In the genomic region with DNA sequence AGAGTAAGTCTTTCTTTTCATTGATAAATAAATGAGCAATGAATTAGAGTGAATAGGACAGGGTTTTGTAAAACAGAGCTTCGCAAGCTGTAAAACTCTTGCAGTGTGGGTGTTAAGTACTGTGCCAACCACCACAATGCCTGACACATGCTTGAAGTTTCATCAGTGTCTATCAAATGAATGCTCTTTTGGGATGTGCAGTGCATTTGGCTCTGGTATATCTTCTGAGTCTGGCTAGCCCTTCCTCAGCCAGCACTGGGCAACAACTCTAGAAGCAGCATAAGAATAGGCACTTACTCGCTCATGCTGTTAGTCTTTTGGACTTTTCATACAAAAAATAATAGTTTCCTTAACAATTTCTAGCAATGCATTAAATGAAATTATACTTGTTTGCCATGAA, we compare ENCODE assay signal across 18 mouse cellular contexts.
DNase-seq lines count a peak whose midpoint lies in the region; ATAC-seq and TF ChIP-seq lines count a peak whose summit lies in the region.
"Had no signal": no experiment of that assay in that cellular context is flagged by ENCODE, and none has a peak within 500 bp of the region (broad histone marks: within the 10 kb centered on the region; RNA-seq: fewer than 3 reads in every experiment).

No protein-coding gene starts in this region.

- H3K9me3 ChIP-seq in forebrain, postnatal 0 days (ENCODE audit: low read length) = no peaks in the 10 kb centered on the region
- no peaks in the 10 kb centered on the region for H3K9me3 ChIP-seq in forebrain, embryonic 10.5 days
- H3K9me3 ChIP-seq in kidney, embryonic 15.5 days (replicated peaks) = no peaks in the 10 kb centered on the region
- H3K9me3 ChIP-seq: hindbrain, embryonic 12.5 days; hindbrain, embryonic 15.5 days had no signal

- no peak for TF ChIP-seq CTCF in forebrain, postnatal 0 days (IDR thresholded peaks at IDR 0.05; ENCODE audit: low read depth)
- no peak for TF ChIP-seq CTCF in layer of hippocampus, adult 2 months (conservative IDR thresholded peaks at IDR 0.05)
- no peak for TF ChIP-seq CTCF in brain, embryonic 14.5 days (IDR thresholded peaks at IDR 0.05; ENCODE audit: borderline replicate concordance, extremely low read depth, insufficient read depth, insufficient read length)

- H3K4me1 ChIP-seq in forebrain, postnatal 0 days (ENCODE audit: insufficient read depth) = no peaks in the 10 kb centered on the region
- peaks cover 3% of the 10 kb centered on the region; the same call in 1 of the 2 replicates for H3K4me1 ChIP-seq in forebrain, embryonic 10.5 days
- no peaks in the 10 kb centered on the region for H3K4me1 ChIP-seq in kidney, embryonic 15.5 days
- H3K4me1 ChIP-seq: hindbrain, embryonic 12.5 days; hindbrain, embryonic 15.5 days had no signal

- H3K4me2 ChIP-seq in forebrain, postnatal 0 days (ENCODE audit: low read depth) = no peak overlapping the region
- no peak overlapping the region for H3K4me2 ChIP-seq in kidney, embryonic 15.5 days
- H3K4me2 ChIP-seq: heart, embryonic 11.5 days; hindbrain, embryonic 12.5 days; hindbrain, embryonic 15.5 days had no signal

- no peak for TF ChIP-seq POLR2A in brain, embryonic 14.5 days (IDR thresholded peaks at IDR 0.05; ENCODE audit: borderline replicate concordance, extremely low read depth, insufficient read depth, insufficient read length, poor library complexity, severe bottlenecking)

- no peak overlapping the region for H3K4me3 ChIP-seq in forebrain, postnatal 0 days (ENCODE audit: low read depth, low read length)
- H3K4me3 ChIP-seq in forebrain, embryonic 10.5 days = no peak overlapping the region
- no peak overlapping the region for H3K4me3 ChIP-seq in layer of hippocampus, adult 2 months
- no peak overlapping the region for H3K4me3 ChIP-seq in kidney, embryonic 15.5 days (replicated peaks)
- H3K4me3 ChIP-seq: gastrocnemius, adult 2 months; hindbrain, embryonic 12.5 days; hindbrain, embryonic 15.5 days had no signal

- no peaks in the 10 kb centered on the region for H3K27me3 ChIP-seq in forebrain, postnatal 0 days (ENCODE audit: insufficient read depth, low read length)
- H3K27me3 ChIP-seq in forebrain, embryonic 10.5 days (ENCODE audit: poor library complexity, severe bottlenecking) = no peaks in the 10 kb centered on the region
- H3K27me3 ChIP-seq in kidney, embryonic 15.5 days = no peaks in the 10 kb centered on the region
- H3K27me3 ChIP-seq: hindbrain, embryonic 12.5 days; hindbrain, embryonic 15.5 days had no signal

- H3K36me3 ChIP-seq in forebrain, postnatal 0 days (ENCODE audit: insufficient read depth) = no peaks in the 10 kb centered on the region
- H3K36me3 ChIP-seq in forebrain, embryonic 10.5 days (replicated peaks) = no peaks in the 10 kb centered on the region
- no peaks in the 10 kb centered on the region for H3K36me3 ChIP-seq in kidney, embryonic 15.5 days
- H3K36me3 ChIP-seq: hindbrain, embryonic 12.5 days; hindbrain, embryonic 15.5 days had no signal

- ATAC-seq in forebrain, postnatal 0 days = peak; percentile 56; the same call in 1 of the 2 replicates
- ATAC-seq in kidney, embryonic 15.5 days (replicated peaks; ENCODE audit: low FRiP score) = no peak
- ATAC-seq: CD4-positive, CD25-positive, alpha-beta regulatory T cell, adult 4 months had no signal

- H3K27ac ChIP-seq in forebrain, postnatal 0 days (ENCODE audit: low read depth, low read length) = no peak overlapping the region
- no peak overlapping the region for H3K27ac ChIP-seq in forebrain, embryonic 10.5 days
- H3K27ac ChIP-seq in layer of hippocampus, adult 2 months = no peak overlapping the region
- H3K27ac ChIP-seq in kidney, embryonic 15.5 days = no peak overlapping the region
- H3K27ac ChIP-seq: gastrocnemius, adult 2 months; hindbrain, embryonic 12.5 days; hindbrain, embryonic 15.5 days had no signal

- DNase-seq in forebrain, postnatal 0 days = peak; percentile 16
- no peak for DNase-seq in forebrain, embryonic 10.5 days (ENCODE audit: extremely low spot score, low spot score)
- peak; percentile 16 to 19 for DNase-seq in layer of hippocampus, adult 2 months (ENCODE audit: low spot score in 2 of 2)
- DNase-seq in layer of hippocampus, postnatal 25 days (ENCODE audit: extremely low spot score in 1 of 2, low spot score in 1 of 2) = no peak
- DNase-seq in brain, embryonic 14.5 days (ENCODE audit: low read depth) = peak; percentile 31
- DNase-seq: adrenal gland, adult 2 months; adrenal gland, postnatal 14 days; cerebellum, adult 18-20 months; cerebellum, adult 9-10 months; cerebellum, postnatal 14 days; gastrocnemius, adult 2 months; gastrocnemius, postnatal 14 days; heart, adult 11 months had no signal

- WGBS in forebrain, postnatal 0 days = 55% methylated on average over 2 of the region's 2 CpGs
- 90% methylated on average over 2 of the region's 2 CpGs for WGBS in forebrain, embryonic 10.5 days
- 89% methylated on average over 2 of the region's 2 CpGs for WGBS in kidney, embryonic 15.5 days

- H3K9ac ChIP-seq in forebrain, postnatal 0 days = no peak overlapping the region
- H3K9ac ChIP-seq in kidney, embryonic 15.5 days = no peak overlapping the region
- H3K9ac ChIP-seq: hindbrain, embryonic 12.5 days; hindbrain, embryonic 15.5 days had no signal

Comparison
In these comparisons a context has a peak if more than half of its experiments do, and no peak if none do; other contexts are left out.
1. DNase-seq: peak in forebrain, postnatal 0 days (single experiment), layer of hippocampus, adult 2 months (2 of 2) and brain, embryonic 14.5 days (single experiment); none in forebrain, embryonic 10.5 days (single experiment) and layer of hippocampus, postnatal 25 days (0 of 2).